Mouse (Mus musculus) liver, embryonic 13.5 days (tissue): ENCODE measurements around the gene Ap2b1. TPM values are rescaled to one million over a fixed set of nuclear protein-coding genes. Genes with fewer than 3 reads are reported as not detected.

Experiments used
- ATAC-seq: fragments of 200-750 bp; cut with Nextera tagmentation; 2 replicates; pipeline ENCODE4 v1.8.0; 2017; ENCODE audit warnings: low read depth, mild to moderate bottlenecking, moderate number of reproducible peaks, moderate library complexity
- DNase-seq: peaks from one replicate; pipeline ENCODE4 v3.0.0; 2022
- H3K27ac ChIP-seq: fragments of 300-500 bp; sonication (generic); 2 replicates; pipeline ENCODE4 v1.5.1; 2015; ENCODE audit warnings: moderate library complexity, mild to moderate bottlenecking, inconsistent platforms
- H3K27me3 ChIP-seq: fragments of 300-500 bp; sonication (generic); 2 replicates; pipeline ENCODE4 v1.6.1; 2015; ENCODE audit warnings: mild to moderate bottlenecking, inconsistent platforms
- H3K36me3 ChIP-seq: fragments of 300-500 bp; sonication (generic); 2 replicates; pipeline ENCODE4 v1.6.1; 2015; ENCODE audit warnings: mild to moderate bottlenecking, inconsistent platforms
- H3K4me1 ChIP-seq: fragments of 300-500 bp; sonication (generic); replicated peaks from 2 replicates; pipeline ENCODE4 v1.6.1; 2015; ENCODE audit warnings: inconsistent platforms
- H3K4me2 ChIP-seq: fragments of 300-500 bp; sonication (generic); 2 replicates; pipeline ENCODE4 v1.6.1; 2015; ENCODE audit warnings: inconsistent platforms, mild to moderate bottlenecking, moderate library complexity
- H3K4me3 ChIP-seq: fragments of 300-500 bp; sonication (generic); replicated peaks from 2 replicates; pipeline ENCODE4 v1.5.1; 2015; ENCODE audit warnings: mild to moderate bottlenecking, inconsistent platforms
- H3K9ac ChIP-seq: fragments of 300-500 bp; sonication (generic); 2 replicates; pipeline ENCODE4 v1.6.1; 2015; ENCODE audit warnings: mild to moderate bottlenecking, inconsistent platforms
- H3K9me3 ChIP-seq: fragments of 300-500 bp; sonication (generic); replicated peaks from 2 replicates; pipeline ENCODE4 v1.6.1; 2016; ENCODE audit warnings: inconsistent platforms
- WGBS: fragments of 180-500 bp; shearing (Covaris S2); methylation state at CpG from one replicate; pipeline ENCODE4 v1.1.7; 2015; ENCODE audit not compliant: insufficient replicate concordance; 5-methylcytosine and 5-hydroxymethylcytosine counted together
- polyA plus RNA-seq: library from polyadenylated mRNA; unstranded; fragments of >200 nt; fragmentation: Nextera tagmentation; extraction: Ambion mirVana; gene quantifications from 2 replicates; pipeline ENCODE4 v1.2.1, GENCODE M21; 2015

The Ap2b1 gene
- polyA plus RNA-seq, 1 experiment from 2014 or later: 19.3 TPM

GRCm38 (mm10) chr11:83339705-83340104 is 40.9 kb downstream of the Ap2b1 start:
- H3K4me1 ChIP-seq: no peaks in the 10 kb centered on the region

GRCm38 (mm10) chr11:83341716-83342245 is 43.0 kb downstream of the Ap2b1 start:
- Histone ChIP-seq H3K36me3 (peaks cover 83% of the 10 kb centered on the region), H3K4me2 (no peak overlapping the region), H3K27me3 (no peaks in the 10 kb centered on the region), H3K27ac (no peak overlapping the region), H3K4me3 (no peak overlapping the region), H3K9me3 (no peaks in the 10 kb centered on the region), H3K9ac (no peak overlapping the region), H3K4me1 (no peaks in the 10 kb centered on the region)
- WGBS: 79% methylated on average over 3 of the region's 3 CpGs
- DNase-seq: no peak
- ATAC-seq: no peak

More at GRCm38 (mm10) chr11:83339705-83340104, 40.9 kb downstream of the Ap2b1 start:
- no peak for DNase-seq
- no peaks in the 10 kb centered on the region for H3K27me3 ChIP-seq
- no peak overlapping the region for H3K9ac ChIP-seq
- no peaks in the 10 kb centered on the region for H3K9me3 ChIP-seq
- no peak overlapping the region for H3K27ac ChIP-seq
- no peak overlapping the region for H3K4me2 ChIP-seq
- no peak overlapping the region for H3K4me3 ChIP-seq
- 84% methylated on average over 2 of the region's 2 CpGs for WGBS
- peaks cover 87% of the 10 kb centered on the region for H3K36me3 ChIP-seq
- ATAC-seq: no peak

- DNase-seq (no peak), ATAC-seq (no peak)
- H3K36me3 ChIP-seq: peaks cover 45% of the 10 kb centered on the region
- WGBS: 88% methylated on average over 5 of the region's 5 CpGs
- no peak overlapping the region for H3K9ac ChIP-seq
- H3K4me1 ChIP-seq: no peaks in the 10 kb centered on the region
- H3K4me3 ChIP-seq: no peak overlapping the region
- no peak overlapping the region for H3K4me2 ChIP-seq
- no peak overlapping the region for H3K27ac ChIP-seq
- H3K9me3 ChIP-seq: no peaks in the 10 kb centered on the region
- H3K27me3 ChIP-seq: no peaks in the 10 kb centered on the region
Measured at GRCm38 (mm10) chr11:83355428-83355827, 56.6 kb downstream of the Ap2b1 start.

- no peaks in the 10 kb centered on the region for H3K4me1 ChIP-seq
- ATAC-seq (no peak), DNase-seq (no peak)
- H3K4me3 ChIP-seq: no peak overlapping the region
- WGBS: 74% methylated on average over 3 of the region's 3 CpGs
- peaks cover 25% of the 10 kb centered on the region for H3K36me3 ChIP-seq
- H3K27ac ChIP-seq: no peak overlapping the region
- no peak overlapping the region for H3K9ac ChIP-seq
- H3K9me3 ChIP-seq: no peaks in the 10 kb centered on the region
- H3K27me3 ChIP-seq: no peaks in the 10 kb centered on the region
- H3K4me2 ChIP-seq: no peak overlapping the region
Measured at GRCm38 (mm10) chr11:83357421-83357820, 58.6 kb downstream of the Ap2b1 start.

GRCm38 (mm10) chr11:83364656-83365055 is 65.8 kb downstream of the Ap2b1 start:
- no peak overlapping the region for H3K9ac ChIP-seq
- H3K27me3 ChIP-seq: no peaks in the 10 kb centered on the region
- 90% methylated on average over 6 of the region's 6 CpGs for WGBS
- no peak overlapping the region for H3K27ac ChIP-seq
- H3K4me3 ChIP-seq: no peak overlapping the region
- no peaks in the 10 kb centered on the region for H3K9me3 ChIP-seq
- H3K4me2 ChIP-seq: no peak overlapping the region
- no peaks in the 10 kb centered on the region for H3K4me1 ChIP-seq
- peaks cover 46% of the 10 kb centered on the region for H3K36me3 ChIP-seq
- no peak for DNase-seq
- ATAC-seq: no peak

- Histone ChIP-seq H3K36me3 (peaks cover 70% of the 10 kb centered on the region), H3K4me2 (no peak overlapping the region), H3K27me3 (no peaks in the 10 kb centered on the region), H3K9ac (no peak overlapping the region), H3K4me1 (no peaks in the 10 kb centered on the region), H3K27ac (no peak overlapping the region), H3K9me3 (no peaks in the 10 kb centered on the region), H3K4me3 (no peak overlapping the region)
- 89% methylated on average over 4 of the region's 4 CpGs for WGBS
- DNase-seq (no peak), ATAC-seq (no peak)
Measured at GRCm38 (mm10) chr11:83371267-83371666, 72.4 kb downstream of the Ap2b1 start.

GRCm38 (mm10) chr11:83379745-83380341 is 81.0 kb downstream of the Ap2b1 start:
- H3K36me3 ChIP-seq: peaks cover 29% of the 10 kb centered on the region
- ATAC-seq: peak; percentile 63
- H3K9me3 ChIP-seq: no peaks in the 10 kb centered on the region
- no peaks in the 10 kb centered on the region for H3K27me3 ChIP-seq
- no peak overlapping the region for H3K9ac ChIP-seq
- H3K4me1 ChIP-seq: peaks cover 23% of the 10 kb centered on the region
- peak; percentile 4 for DNase-seq
- H3K4me3 ChIP-seq: no peak overlapping the region
- WGBS: 46% methylated on average over 7 of the region's 7 CpGs
- H3K4me2 ChIP-seq: no peak overlapping the region
- H3K27ac ChIP-seq: no peak overlapping the region; the same call in 1 of the 2 replicates

GRCm38 (mm10) chr11:83382876-83383531 is 84.2 kb downstream of the Ap2b1 start:
- Histone ChIP-seq H3K36me3 (peaks cover 9% of the 10 kb centered on the region; the same call in 1 of the 2 replicates), H3K27me3 (no peaks in the 10 kb centered on the region), H3K4me1 (peaks cover 23% of the 10 kb centered on the region), H3K4me3 (no peak overlapping the region), H3K27ac (no peak overlapping the region), H3K4me2 (no peak overlapping the region), H3K9me3 (no peaks in the 10 kb centered on the region), H3K9ac (no peak overlapping the region)
- no peak for DNase-seq
- 83% methylated on average over 9 of the region's 9 CpGs for WGBS
- no peak for ATAC-seq

- Histone ChIP-seq H3K36me3 (peaks cover 7% of the 10 kb centered on the region; the same call in 1 of the 2 replicates), H3K4me1 (peaks cover 18% of the 10 kb centered on the region), H3K4me3 (no peak overlapping the region), H3K27me3 (no peaks in the 10 kb centered on the region), H3K9me3 (no peaks in the 10 kb centered on the region), H3K27ac (no peak overlapping the region), H3K4me2 (no peak overlapping the region), H3K9ac (no peak overlapping the region)
- ATAC-seq (no peak), DNase-seq (no peak)
- WGBS: 90% methylated on average over 1 of the region's 1 CpGs
Measured at GRCm38 (mm10) chr11:83383532-83383887, 84.7 kb downstream of the Ap2b1 start.

GRCm38 (mm10) chr11:83393062-83393461 is 94.2 kb downstream of the Ap2b1 start:
- DNase-seq (no peak), ATAC-seq (no peak)
- Histone ChIP-seq H3K27me3 (no peaks in the 10 kb centered on the region), H3K9me3 (no peaks in the 10 kb centered on the region), H3K36me3 (peaks cover 62% of the 10 kb centered on the region), H3K9ac (no peak overlapping the region), H3K4me3 (no peak overlapping the region), H3K27ac (no peak overlapping the region), H3K4me2 (no peak overlapping the region), H3K4me1 (no peaks in the 10 kb centered on the region)
- 74% methylated on average over 4 of the region's 4 CpGs for WGBS

GRCm38 (mm10) chr11:83394802-83395439 is 96.1 kb downstream of the Ap2b1 start:
- H3K4me3 ChIP-seq: no peak overlapping the region
- H3K36me3 ChIP-seq: peaks cover 72% of the 10 kb centered on the region
- ATAC-seq: no peak
- H3K27me3 ChIP-seq: no peaks in the 10 kb centered on the region
- no peaks in the 10 kb centered on the region for H3K9me3 ChIP-seq
- H3K4me1 ChIP-seq: no peaks in the 10 kb centered on the region
- H3K9ac ChIP-seq: no peak overlapping the region
- 61% methylated on average over 6 of the region's 6 CpGs for WGBS
- H3K27ac ChIP-seq: no peak overlapping the region
- H3K4me2 ChIP-seq: no peak overlapping the region
- DNase-seq: no peak
